Mouse (Mus musculus) MEL (cell line): ENCODE results near the gene Npas3.

Experiments used
- CHD2 ChIP-seq: IDR thresholded peaks from 2 replicates; pipeline ENCODE4 v1.6.1; 2011; ENCODE audit warnings: low read length, improper control_type of control experiment
- CTCF ChIP-seq, 3 experiments: IDR thresholded peaks in 2 of 3; conservative IDR thresholded peaks in 1 of 3; 2 replicates each; pipeline ENCODE4 v1.5.1; 2011 to 2012; ENCODE audit warnings: low read length in 3 of 3, low read depth in 2 of 3, mild to moderate bottlenecking in 2 of 3, improper control_type of control experiment in 1 of 3, inconsistent platforms in 1 of 3, mixed read lengths in 1 of 3, moderate library complexity in 1 of 3; ENCODE audit not compliant: control insufficient read depth in 1 of 3, insufficient read depth in 1 of 3, poor library complexity in 1 of 3, severe bottlenecking in 1 of 3
- GABPA ChIP-seq: IDR thresholded peaks from 2 replicates; pipeline ENCODE4 v1.6.1; 2012; ENCODE audit warnings: low read depth, mild to moderate bottlenecking, inconsistent platforms, low read length, improper control_type of control experiment, moderate library complexity
- MAX ChIP-seq: IDR thresholded peaks from 2 replicates; pipeline ENCODE4 v1.6.1; 2011; ENCODE audit warnings: low read length, improper control_type of control experiment
- MYC ChIP-seq: IDR thresholded peaks from 2 replicates; pipeline ENCODE4 v1.6.1; 2011; ENCODE audit warnings: low read depth, mild to moderate bottlenecking, low read length, improper control_type of control experiment, moderate library complexity
- POLR2A ChIP-seq, 2 experiments: IDR thresholded peaks; 2 replicates each; pipeline ENCODE4 v1.6.1; 2011 to 2012; ENCODE audit warnings: low read length in 2 of 2, mild to moderate bottlenecking in 2 of 2, control low read depth in 1 of 2, improper control_type of control experiment in 1 of 2, low read depth in 1 of 2, moderate library complexity in 1 of 2; ENCODE audit not compliant: control insufficient read depth in 1 of 2, insufficient read depth in 1 of 2, poor library complexity in 1 of 2
- TAL1 ChIP-seq: IDR thresholded peaks from 2 replicates; pipeline ENCODE4 v1.6.1; 2012; ENCODE audit warnings: mild to moderate bottlenecking, inconsistent platforms, low read length, moderate library complexity, mixed read lengths
- TBP ChIP-seq: IDR thresholded peaks from 2 replicates; pipeline ENCODE4 v1.8.0; 2011; ENCODE audit warnings: low read depth, low read length, improper control_type of control experiment
- USF1 ChIP-seq: IDR thresholded peaks from 2 replicates; pipeline ENCODE4 v1.6.1; 2014; ENCODE audit warnings: low read depth, mild to moderate bottlenecking, inconsistent platforms, low read length, improper control_type of control experiment, moderate library complexity
- ZC3H11A ChIP-seq: IDR thresholded peaks from 2 replicates; pipeline ENCODE4 v1.6.1; 2012; ENCODE audit warnings: low read depth, mild to moderate bottlenecking, inconsistent platforms, low read length, improper control_type of control experiment
- ZMIZ1 ChIP-seq: IDR thresholded peaks from 2 replicates; pipeline ENCODE4 v1.6.1; 2012; ENCODE audit warnings: low read depth, mild to moderate bottlenecking, inconsistent platforms, low read length, improper control_type of control experiment, moderate library complexity

DNA sequence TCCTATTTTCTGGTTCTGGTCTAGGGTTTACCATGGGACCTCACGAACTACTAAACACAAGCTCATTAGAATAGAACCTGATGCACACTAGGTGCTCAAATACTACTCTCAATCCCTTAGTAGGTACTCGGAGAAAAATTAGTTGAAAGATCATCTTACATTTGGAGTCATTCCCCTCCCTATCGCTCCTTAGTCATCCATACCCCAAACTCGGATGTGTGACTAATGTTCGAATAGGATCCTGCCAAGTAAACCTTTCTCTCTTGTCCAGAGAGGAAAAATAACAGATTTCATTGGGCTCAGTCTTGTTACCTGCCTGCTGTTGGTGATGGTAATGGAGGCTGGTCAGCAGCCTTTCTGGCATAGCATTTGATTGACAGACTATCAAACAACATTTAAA, 117.3 kb downstream of the Npas3 start:
- no peak for TF ChIP-seq CTCF (IDR thresholded peaks at IDR 0.05 in 2 of 3, conservative IDR thresholded peaks at IDR 0.05 in 1 of 3; ENCODE audit: control insufficient read depth in 1 of 3, insufficient read depth in 1 of 3, low read depth in 2 of 3, low read length in 3 of 3, poor library complexity in 1 of 3, severe bottlenecking in 1 of 3)
- no peak for TF ChIP-seq POLR2A (IDR thresholded peaks at IDR 0.05; ENCODE audit: control insufficient read depth in 1 of 2, insufficient read depth in 1 of 2, low read depth in 1 of 2, low read length in 2 of 2, poor library complexity in 1 of 2)
- TF ChIP-seq MAX = no peak
- no peak for TF ChIP-seq TBP
- no peak for TF ChIP-seq USF1
- no peak for TF ChIP-seq MYC
- TF ChIP-seq TAL1 = no peak
- TF ChIP-seq CHD2 = no peak
- TF ChIP-seq ZC3H11A = no peak
- no peak for TF ChIP-seq ZMIZ1
- TF ChIP-seq GABPA = no peak
